Mouse (Mus musculus): ENCODE results near the gene B3galt4. TPM values are rescaled to one million over a fixed set of nuclear protein-coding genes. Genes with fewer than 3 reads are reported as not detected.
"Not testable (repeated sequence)": the region's sequence is repeated elsewhere in the genome, so short reads cannot be mapped to it uniquely, and the experiment has no call there.

B3galt4 gene
- polyA plus RNA-seq (2016; fragmentation: Nextera tagmentation; extraction: Ambion mirVana): 4.1 and 6.4 TPM in 2 replicates

DNA sequence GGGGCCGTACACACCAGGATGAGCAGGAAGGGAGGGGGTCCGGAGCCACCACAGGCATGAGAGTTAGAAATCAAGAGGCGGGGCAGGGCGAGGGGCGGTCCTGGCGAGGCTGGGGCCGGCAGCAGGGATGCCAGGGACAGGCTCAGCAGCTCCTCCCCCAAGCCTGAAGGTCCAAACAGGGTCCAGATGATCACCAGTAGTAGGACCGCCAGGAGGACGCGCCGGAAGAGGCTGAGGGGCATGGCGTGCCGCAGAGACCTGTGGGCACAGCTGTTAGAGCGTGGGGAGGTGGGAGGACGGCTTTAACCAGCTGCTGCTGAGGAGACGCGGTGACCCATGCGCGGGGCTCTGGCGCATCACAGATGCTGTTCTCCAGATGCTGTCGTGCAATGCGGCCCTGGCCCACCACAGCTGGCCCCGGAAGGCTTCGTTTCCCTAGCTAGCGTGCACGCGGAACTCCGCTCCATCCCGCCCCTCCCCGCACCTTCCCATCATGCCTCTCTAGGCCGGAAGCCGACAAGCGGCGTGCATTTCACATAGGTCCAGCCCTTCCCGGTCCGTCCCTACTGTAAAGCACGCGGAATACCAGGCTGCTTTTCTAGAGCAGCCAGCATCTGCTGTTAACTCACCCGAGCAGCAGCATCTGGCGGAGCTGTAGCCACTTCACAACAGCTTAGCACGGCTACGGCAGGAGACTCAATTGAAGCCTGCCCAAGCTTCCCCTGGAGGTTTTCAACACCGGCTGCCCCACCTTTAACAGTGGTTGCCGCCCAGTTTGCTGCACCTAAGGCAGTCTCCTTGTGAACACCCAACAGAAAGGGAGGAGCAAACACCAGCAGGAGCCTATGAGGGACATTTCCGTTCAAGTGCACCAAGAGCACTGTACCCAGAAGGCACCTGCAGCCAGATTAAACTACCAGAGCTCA lies at the start of gene B3galt4:
Gene B3galt4, minus strand, starts transcription at position 468 of the 926 bp plus-strand sequence.
- Histone ChIP-seq H3K9me3 (replicated peaks) (no peaks in the 10 kb centered on the region), H3K27me3 (ENCODE audit: low read depth, poor library complexity, severe bottlenecking) (no peaks in the 10 kb centered on the region), H3K27ac (replicated peaks) (peak within 1 kb of the TSS; percentile 84), H3K4me1 (peaks cover 57% of the 10 kb centered on the region), H3K36me3 (peaks cover 77% of the 10 kb centered on the region), H3K4me3 (peak within 1 kb of the TSS; percentile 54)
- 1% methylated on average over 45 of the region's 45 CpGs for WGBS
- DNase-seq (ENCODE audit: low spot score): peak; percentile 86

DNA sequence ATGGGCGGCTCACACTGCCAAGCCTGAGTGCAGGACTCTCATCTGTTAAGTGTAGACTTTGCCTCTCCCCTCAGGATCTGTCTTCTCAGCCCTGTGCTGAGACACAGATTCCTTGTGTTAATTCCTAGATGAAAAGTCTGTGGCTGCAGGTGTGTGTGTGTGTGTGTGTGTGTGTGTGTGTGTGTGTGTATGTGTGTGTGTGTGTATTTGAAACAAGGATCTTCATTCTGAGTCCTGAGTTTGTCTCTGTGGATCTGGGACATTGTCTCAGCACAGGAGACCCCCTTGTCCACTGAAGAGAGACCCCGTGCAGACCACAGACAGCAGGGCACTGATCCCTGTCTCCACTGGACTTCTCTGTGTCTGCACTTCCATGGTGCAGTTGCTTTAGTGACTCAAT lies 49.5 kb upstream of the B3galt4 start:
- DNase-seq (ENCODE audit: low spot score); H3K27ac ChIP-seq (replicated peaks); H3K9me3 ChIP-seq (replicated peaks); H3K36me3 ChIP-seq: not testable (repeated sequence)
- peaks cover 19% of the 10 kb centered on the region for H3K4me1 ChIP-seq
- 64% methylated on average over 2 of the region's 2 CpGs for WGBS
- peaks cover 54% of the 10 kb centered on the region for H3K27me3 ChIP-seq (ENCODE audit: low read depth, poor library complexity, severe bottlenecking)
- H3K4me3 ChIP-seq: peak overlapping the region; percentile 69; the same call in 1 of the 2 replicates

DNA sequence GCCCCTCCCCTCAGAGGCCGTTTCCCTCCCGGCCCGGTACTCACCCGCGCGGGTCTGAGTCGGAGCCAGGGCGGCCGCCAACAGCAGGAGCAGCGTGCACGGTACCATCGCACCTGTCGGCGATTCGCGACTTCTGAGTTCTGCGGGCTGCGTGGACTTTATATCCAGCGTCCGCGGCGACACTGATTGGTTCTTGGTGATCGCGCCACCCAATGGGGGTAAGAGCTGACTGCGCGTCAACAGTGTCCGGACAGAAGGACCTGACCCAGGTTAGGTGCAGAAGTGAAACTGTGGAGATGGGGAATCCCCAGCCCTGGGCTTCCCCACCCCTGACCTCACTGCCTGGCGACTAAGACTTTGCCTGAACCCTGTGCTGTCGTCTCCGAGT lies 48.9 kb upstream of the B3galt4 start, which contains the start of gene H2-K1:
Gene H2-K1, minus strand, starts transcription at position 198 of the 388 bp plus-strand sequence.
- peaks cover 19% of the 10 kb centered on the region for H3K4me1 ChIP-seq
- H3K27me3 ChIP-seq (ENCODE audit: low read depth, poor library complexity, severe bottlenecking): peaks cover 54% of the 10 kb centered on the region
- peak within 1 kb of the TSS; percentile 69 for H3K4me3 ChIP-seq
- no peaks in the 10 kb centered on the region for H3K9me3 ChIP-seq (replicated peaks)
- H3K36me3 ChIP-seq: no peaks in the 10 kb centered on the region
- peak; percentile 71 for DNase-seq (ENCODE audit: low spot score)
- peak within 1 kb of the TSS; percentile 77 for H3K27ac ChIP-seq (replicated peaks)
- under 1% methylated on average over 25 of the region's 30 CpGs for WGBS

DNA sequence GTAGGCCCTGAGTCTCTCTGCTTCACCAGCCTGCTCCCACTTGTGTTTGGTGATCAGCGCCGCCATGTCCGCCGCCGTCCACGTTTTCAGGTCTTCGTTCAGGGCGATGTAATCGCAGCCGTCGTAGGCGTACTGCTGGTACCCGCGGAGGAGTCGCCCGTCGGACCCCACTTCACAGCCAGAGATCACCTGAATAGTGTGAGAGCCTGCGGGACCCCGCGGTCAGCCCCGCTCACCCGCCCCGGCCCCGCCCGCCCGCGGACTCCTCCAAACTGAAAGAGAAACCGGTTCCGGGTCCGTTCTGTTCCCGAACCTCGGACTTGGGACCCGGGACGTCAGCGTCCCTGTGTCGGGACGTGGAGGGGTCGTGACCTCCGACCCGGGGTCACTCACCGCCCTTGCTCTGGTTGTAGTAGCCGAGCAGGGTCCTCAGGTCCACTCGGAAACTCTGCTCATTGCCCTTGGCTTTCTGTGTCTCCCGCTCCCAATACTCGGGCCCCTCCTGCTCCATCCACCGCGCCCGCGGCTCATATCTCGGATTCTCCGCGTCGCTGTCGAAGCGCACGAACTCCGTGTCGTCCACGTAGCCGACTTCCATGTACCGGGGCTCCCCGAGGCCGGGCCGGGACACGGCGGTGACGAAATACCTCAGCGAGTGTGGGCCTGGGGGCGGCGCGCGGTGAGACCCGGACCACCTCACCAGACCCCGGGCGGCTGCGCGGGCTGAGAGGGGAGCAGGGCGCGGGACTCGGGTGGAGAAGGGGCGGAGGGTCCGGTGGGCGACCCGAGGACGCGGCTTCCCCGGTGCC lies 48.3 kb upstream of the B3galt4 start:
- H3K36me3 ChIP-seq: no peaks in the 10 kb centered on the region
- 2% methylated on average over 87 of the region's 87 CpGs for WGBS
- peak overlapping the region; percentile 69 for H3K4me3 ChIP-seq
- DNase-seq (ENCODE audit: low spot score): no peak
- H3K4me1 ChIP-seq: peaks cover 19% of the 10 kb centered on the region
- H3K9me3 ChIP-seq (replicated peaks): no peaks in the 10 kb centered on the region
- H3K27me3 ChIP-seq (ENCODE audit: low read depth, poor library complexity, severe bottlenecking): peaks cover 54% of the 10 kb centered on the region
- peak overlapping the region; percentile 77 for H3K27ac ChIP-seq (replicated peaks)

DNA sequence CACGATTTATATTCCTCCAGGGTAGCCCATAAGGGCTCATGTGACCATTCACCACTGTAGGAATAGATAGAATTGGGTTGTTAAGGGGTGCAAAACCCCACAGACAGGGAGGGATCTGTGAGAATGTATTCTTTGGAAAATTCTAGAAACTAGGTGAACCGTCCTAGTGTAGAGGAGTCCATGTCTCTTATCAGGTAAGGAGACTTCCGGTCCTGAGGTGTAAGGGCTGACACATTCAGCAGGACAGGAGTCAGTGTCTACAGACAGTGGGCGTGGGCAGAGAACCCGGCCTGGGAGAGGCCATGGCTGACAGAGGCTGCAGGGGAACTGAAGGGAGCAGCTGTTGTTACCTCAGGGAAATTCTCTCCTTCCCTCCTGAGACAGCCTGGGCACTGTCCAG lies 47.4 kb upstream of the B3galt4 start:
- 57% methylated on average over 5 of the region's 5 CpGs for WGBS
- DNase-seq (ENCODE audit: low spot score): not testable (repeated sequence)
- peaks cover 54% of the 10 kb centered on the region for H3K27me3 ChIP-seq (ENCODE audit: low read depth, poor library complexity, severe bottlenecking)

DNA sequence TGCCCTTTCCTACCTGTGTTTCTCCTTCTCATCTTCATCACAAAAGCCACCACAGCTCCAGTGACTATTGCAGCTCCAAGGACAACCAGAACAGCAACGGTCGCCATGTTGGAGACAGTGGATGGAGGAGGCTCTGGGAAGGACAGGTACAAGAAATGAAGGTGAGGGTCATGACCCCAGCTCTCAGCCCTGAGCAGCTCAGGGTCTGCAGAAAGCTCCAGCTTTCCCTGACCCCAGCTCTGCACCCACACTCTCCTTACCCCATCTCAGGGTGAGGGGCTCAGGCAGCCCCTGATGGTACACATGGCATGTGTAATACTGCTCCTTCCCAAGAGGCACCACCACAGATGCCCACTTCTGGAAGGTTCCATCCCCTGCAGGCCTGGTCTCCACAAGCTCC lies 45.7 kb upstream of the B3galt4 start:
- Histone ChIP-seq H3K27me3 (ENCODE audit: low read depth, poor library complexity, severe bottlenecking) (peaks cover 48% of the 10 kb centered on the region), H3K4me1 (peaks cover 16% of the 10 kb centered on the region)
- H3K4me3 ChIP-seq; H3K9me3 ChIP-seq (replicated peaks); DNase-seq (ENCODE audit: low spot score); H3K36me3 ChIP-seq; H3K27ac ChIP-seq (replicated peaks): not testable (repeated sequence)
- 96% methylated on average over 2 of the region's 2 CpGs for whole genome bisulfite sequencing

More for the DNA sequence above, 47.4 kb upstream of the B3galt4 start:
- not testable (repeated sequence) for H3K27ac ChIP-seq (replicated peaks); H3K4me3 ChIP-seq; H3K36me3 ChIP-seq; H3K9me3 ChIP-seq (replicated peaks)
- H3K4me1 ChIP-seq: peaks cover 18% of the 10 kb centered on the region

DNA sequence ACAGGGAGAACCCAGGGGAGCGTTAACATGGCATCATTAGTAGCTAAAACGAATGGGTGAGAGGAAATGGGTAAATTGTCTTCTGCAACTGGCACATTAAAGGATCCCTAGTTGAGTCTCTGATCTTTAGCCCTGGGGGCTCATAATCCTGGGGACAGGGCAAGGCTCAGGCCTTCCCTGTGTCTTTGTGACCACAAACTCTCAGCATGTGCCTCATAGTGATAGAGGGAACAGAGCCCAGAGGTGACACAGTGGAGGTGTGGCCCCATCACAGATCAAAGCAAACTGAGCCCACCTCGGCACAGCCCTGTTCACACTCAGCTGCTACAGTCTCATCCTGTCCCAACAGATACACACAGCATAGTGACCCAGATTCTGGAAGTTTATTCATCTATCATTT lies 44.4 kb upstream of the B3galt4 start:
- Histone ChIP-seq H3K4me3 (no peak overlapping the region), H3K4me1 (peaks cover 16% of the 10 kb centered on the region), H3K27ac (replicated peaks) (no peak overlapping the region), H3K27me3 (ENCODE audit: low read depth, poor library complexity, severe bottlenecking) (peaks cover 35% of the 10 kb centered on the region), H3K36me3 (no peaks in the 10 kb centered on the region), H3K9me3 (replicated peaks) (no peaks in the 10 kb centered on the region)
- no peak for DNase-seq (ENCODE audit: low spot score)
- WGBS: 77% methylated on average over 3 of the region's 3 CpGs

DNA sequence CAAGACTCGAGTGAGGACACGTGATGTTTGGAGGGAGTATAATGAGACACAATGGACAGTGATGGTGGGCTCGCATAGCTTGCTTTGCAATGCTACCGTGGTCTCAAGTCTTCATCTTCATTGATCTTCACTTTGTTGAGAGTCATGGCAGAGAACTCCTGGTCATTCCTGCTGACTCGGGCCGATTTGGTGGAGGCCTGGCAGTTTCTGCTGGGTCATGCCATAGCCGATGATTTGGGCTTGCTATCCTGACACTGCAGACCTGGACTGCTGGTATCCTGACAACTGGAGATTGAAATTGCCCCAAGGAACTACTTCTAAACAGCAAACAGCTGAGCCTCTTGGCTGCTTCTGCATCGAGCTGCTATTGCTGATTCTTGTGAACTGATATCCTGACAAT lies 43.7 kb upstream of the B3galt4 start:
- Histone ChIP-seq H3K27ac (replicated peaks) (no peak overlapping the region), H3K27me3 (ENCODE audit: low read depth, poor library complexity, severe bottlenecking) (peaks cover 28% of the 10 kb centered on the region), H3K9me3 (replicated peaks) (no peaks in the 10 kb centered on the region), H3K4me1 (peaks cover 9% of the 10 kb centered on the region), H3K4me3 (no peak overlapping the region), H3K36me3 (no peaks in the 10 kb centered on the region)
- WGBS: 90% methylated on average over 8 of the region's 8 CpGs
- DNase-seq (ENCODE audit: low spot score): no peak

DNA sequence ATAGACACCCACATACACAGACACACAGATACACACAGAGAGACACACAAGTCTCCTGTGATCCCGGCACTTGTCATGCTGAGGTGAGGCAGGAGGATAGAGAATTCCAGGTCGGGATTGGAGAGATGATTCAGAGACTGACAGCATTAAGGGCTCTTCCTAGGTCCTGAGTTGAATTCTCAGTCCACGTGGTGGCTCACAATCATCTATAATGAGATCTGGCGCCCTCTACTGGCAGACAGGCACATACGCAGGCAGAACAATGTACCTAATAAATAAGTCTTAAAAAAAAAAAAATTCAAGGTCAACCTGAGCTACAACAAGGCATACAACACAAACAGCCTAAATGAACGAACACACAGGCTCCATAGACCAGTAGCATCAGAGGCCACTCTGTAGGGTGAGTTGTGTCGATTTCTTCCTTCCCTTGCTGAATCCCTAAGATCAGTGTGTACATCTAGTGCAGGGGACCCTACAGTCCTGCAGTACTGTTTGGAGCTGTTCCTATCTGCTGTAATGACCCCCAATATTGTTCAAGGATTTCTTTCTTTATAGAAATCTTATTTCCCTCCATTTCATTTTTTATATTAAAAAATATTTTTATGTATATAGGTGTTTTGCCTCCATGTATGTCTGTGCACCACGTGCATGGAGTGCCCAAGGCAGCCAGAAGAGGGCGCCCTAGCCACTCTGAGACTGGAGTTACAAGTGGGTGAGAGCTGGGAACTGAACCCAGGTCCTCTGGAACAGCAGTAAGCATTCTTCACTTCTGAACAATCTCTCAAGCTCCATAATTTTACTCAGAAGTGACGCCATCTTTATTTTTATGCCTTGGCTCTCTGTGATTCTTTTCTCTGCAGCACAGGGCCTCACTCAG lies 40.7 kb upstream of the B3galt4 start:
- no peaks in the 10 kb centered on the region for H3K9me3 ChIP-seq (replicated peaks)
- no peaks in the 10 kb centered on the region for H3K4me1 ChIP-seq
- DNase-seq (ENCODE audit: low spot score): peak; percentile 69
- WGBS: 34% methylated on average over 10 of the region's 10 CpGs
- no peaks in the 10 kb centered on the region for H3K36me3 ChIP-seq
- peaks cover 2% of the 10 kb centered on the region for H3K27me3 ChIP-seq (ENCODE audit: low read depth, poor library complexity, severe bottlenecking)
- H3K4me3 ChIP-seq: no peak overlapping the region
- H3K27ac ChIP-seq (replicated peaks): no peak overlapping the region

DNA sequence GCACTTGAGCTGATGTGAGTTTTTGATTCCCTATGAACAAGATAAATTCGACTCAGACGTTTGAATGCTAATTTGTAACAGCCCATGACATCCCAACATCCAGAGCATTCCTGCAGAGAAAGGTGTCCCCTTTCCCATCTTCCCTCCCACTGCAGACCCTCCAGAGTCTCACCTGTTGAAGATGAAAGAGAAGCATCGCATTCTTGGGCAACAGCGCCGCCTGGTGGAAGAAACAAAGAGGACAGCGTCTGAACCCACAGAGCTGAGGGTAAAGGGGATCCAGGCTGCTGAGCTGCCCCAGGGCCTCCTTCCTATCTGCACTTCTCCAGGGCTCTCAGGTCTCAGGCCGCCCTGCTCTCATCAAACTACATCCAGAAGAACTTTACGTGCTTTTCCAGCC lies 30.8 kb upstream of the B3galt4 start:
- peaks cover 36% of the 10 kb centered on the region for H3K27me3 ChIP-seq (ENCODE audit: low read depth, poor library complexity, severe bottlenecking)
- H3K27ac ChIP-seq (replicated peaks); H3K9me3 ChIP-seq (replicated peaks); H3K36me3 ChIP-seq: not testable (repeated sequence)
- WGBS: 10% methylated on average over 8 of the region's 8 CpGs
- DNase-seq (ENCODE audit: low spot score): peak; percentile 61
- peak overlapping the region; percentile 65 for H3K4me3 ChIP-seq
- H3K4me1 ChIP-seq: peaks cover 31% of the 10 kb centered on the region

DNA sequence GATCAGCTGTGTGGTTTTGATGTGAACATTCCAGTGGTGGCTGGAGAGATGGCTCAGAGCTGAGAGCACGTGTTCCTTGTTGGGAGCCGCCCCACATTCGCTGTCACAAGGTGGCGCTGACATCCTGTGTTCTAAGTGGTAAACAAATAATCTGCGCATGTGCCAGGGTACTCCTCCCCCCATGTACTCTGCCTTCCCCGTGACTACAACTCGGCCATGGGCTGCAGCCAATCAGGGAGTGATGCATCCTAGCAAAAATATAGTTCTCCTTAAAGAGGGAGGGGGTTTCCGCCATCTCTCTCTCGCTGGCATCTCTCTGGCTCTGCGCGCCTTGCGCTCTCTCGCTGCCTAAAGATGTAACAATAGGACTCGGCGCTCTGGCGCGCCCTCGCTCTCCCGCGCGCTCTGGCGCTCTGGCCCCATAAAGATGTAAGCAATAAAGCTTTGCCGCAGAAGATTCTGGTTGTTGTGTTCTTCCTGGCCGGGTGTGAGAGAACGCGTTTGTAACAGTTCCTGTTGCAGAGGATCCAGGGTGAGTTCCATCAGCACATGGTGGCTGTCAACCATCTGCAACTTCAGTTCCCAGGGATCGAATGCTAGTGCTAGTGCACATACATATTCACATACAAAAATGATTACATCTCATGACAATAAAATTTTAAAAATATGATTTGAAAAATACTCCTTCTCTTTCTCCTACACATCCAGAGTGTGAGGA lies 30.1 kb upstream of the B3galt4 start:
- H3K27me3 ChIP-seq (ENCODE audit: low read depth, poor library complexity, severe bottlenecking): peaks cover 43% of the 10 kb centered on the region
- not testable (repeated sequence) for H3K36me3 ChIP-seq; H3K9me3 ChIP-seq (replicated peaks)
- peak; percentile 91 for DNase-seq (ENCODE audit: low spot score)
- 2% methylated on average over 27 of the region's 27 CpGs for WGBS
- H3K4me1 ChIP-seq: peaks cover 31% of the 10 kb centered on the region
- H3K4me3 ChIP-seq: peak overlapping the region; percentile 65
- H3K27ac ChIP-seq (replicated peaks): peak overlapping the region; percentile 87

All from midbrain, embryonic 10.5 days (tissue).